Mouse (Mus musculus): ENCODE data around the gene Megf11.

GRCm38 (mm10) chr9:64736076-64736638 is 350.7 kb downstream of the Megf11 start:
- TF ChIP-seq EP300 (IDR thresholded peaks at IDR 0.05; ENCODE audit: low read depth): no peak
- no peak for TF ChIP-seq CTCF (IDR thresholded peaks at IDR 0.05; ENCODE audit: low read depth)
